Mouse (Mus musculus) forebrain, embryonic 11.5 days (tissue): ENCODE results near the gene Bcl7a. TPM values are rescaled to one million over a fixed set of nuclear protein-coding genes. Genes with fewer than 3 reads are reported as not detected.

Source experiments
- ATAC-seq: fragments of 200-750 bp; cut with Nextera tagmentation; replicated peaks from 2 replicates; pipeline ENCODE4 v1.8.0; 2017; ENCODE audit warnings: moderate TSS enrichment; ENCODE audit not compliant: low FRiP score
- DNase-seq: peaks from one replicate; pipeline ENCODE4 v3.0.0-alpha.2; 2017; ENCODE audit warnings: low spot score
- H3K27ac ChIP-seq: fragments of 300-500 bp; sonication (generic); 2 replicates; pipeline ENCODE4 v1.5.1; 2014; ENCODE audit warnings: low read depth, low read length
- H3K27me3 ChIP-seq: fragments of 300-500 bp; sonication (generic); 2 replicates; pipeline ENCODE4 v1.6.1; 2014; ENCODE audit warnings: mild to moderate bottlenecking, low read length, mixed read lengths; ENCODE audit not compliant: control insufficient read depth, insufficient read depth
- H3K36me3 ChIP-seq: fragments of 300-500 bp; sonication (generic); 2 replicates; pipeline ENCODE4 v1.6.1; 2014; ENCODE audit warnings: mild to moderate bottlenecking, low read length, moderate library complexity, mixed read lengths; ENCODE audit not compliant: control insufficient read depth, insufficient read depth
- H3K4me1 ChIP-seq: fragments of 300-500 bp; sonication (generic); replicated peaks from 2 replicates; pipeline ENCODE4 v1.6.1; 2014; ENCODE audit warnings: low read length, mixed read lengths; ENCODE audit not compliant: control insufficient read depth, insufficient read depth
- H3K4me2 ChIP-seq: fragments of 300-500 bp; sonication (generic); 2 replicates; pipeline ENCODE4 v1.6.1; 2014; ENCODE audit warnings: low read depth, mild to moderate bottlenecking, low read length, moderate library complexity, mixed read lengths; ENCODE audit not compliant: severe bottlenecking
- H3K4me3 ChIP-seq: fragments of 300-500 bp; sonication (generic); 2 replicates; pipeline ENCODE4 v1.5.1; 2014; ENCODE audit warnings: low read depth, low read length
- H3K9ac ChIP-seq: fragments of 300-500 bp; sonication (generic); 2 replicates; pipeline ENCODE4 v1.6.1; 2014; ENCODE audit warnings: low read length
- H3K9me3 ChIP-seq: fragments of 300-500 bp; sonication (generic); 2 replicates; pipeline ENCODE4 v1.6.1; 2016; ENCODE audit warnings: low read length, mixed read lengths; ENCODE audit not compliant: control insufficient read depth
- WGBS: fragments of 180-500 bp; shearing (Covaris S2); extraction: QIAGEN DNeasy Blood & Tissue Kit; methylation state at CpG from one replicate; pipeline ENCODE4 v1.1.7; 2014; 5-methylcytosine and 5-hydroxymethylcytosine counted together
- polyA plus RNA-seq: library from polyadenylated mRNA; unstranded; fragments of >200 nt; fragmentation: Nextera tagmentation; extraction: Ambion mirVana; gene quantifications from 2 replicates; pipeline ENCODE4 v1.2.1, GENCODE M21; 2014

Bcl7a gene
- polyA plus RNA-seq, 1 experiment from 2014 or later: 61.7 TPM

DNA sequence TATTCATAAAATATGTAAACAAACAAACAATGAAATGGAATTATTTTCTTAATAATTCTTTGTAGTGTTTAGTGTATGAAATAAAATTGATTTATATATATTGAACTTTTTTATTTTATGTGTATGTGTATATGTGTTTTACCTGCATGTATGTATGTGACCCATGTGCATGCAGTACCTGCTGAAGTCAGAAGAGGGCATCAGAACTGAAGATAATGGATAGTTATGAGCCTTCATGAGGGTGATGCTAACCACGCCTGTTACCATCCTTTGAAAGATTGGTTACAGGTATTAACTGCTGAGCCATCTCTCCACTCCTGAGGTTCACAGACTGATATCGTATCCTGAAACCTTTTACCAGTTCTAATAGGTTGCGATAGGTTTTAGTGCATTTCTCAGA is 23.5 kb upstream of the Bcl7a start:
- H3K4me1 ChIP-seq: peaks cover 10% of the 10 kb centered on the region; the same call in 1 of the 2 replicates
- H3K36me3 ChIP-seq: no peaks in the 10 kb centered on the region
- DNase-seq (no peak), ATAC-seq (no peak)
- H3K9me3 ChIP-seq: no peaks in the 10 kb centered on the region
- 93% methylated on average over 3 of the region's 3 CpGs for WGBS
- no peak overlapping the region for H3K4me3 ChIP-seq
- no peak overlapping the region for H3K9ac ChIP-seq
- no peak overlapping the region for H3K27ac ChIP-seq
- H3K4me2 ChIP-seq: no peak overlapping the region
- no peaks in the 10 kb centered on the region for H3K27me3 ChIP-seq

DNA sequence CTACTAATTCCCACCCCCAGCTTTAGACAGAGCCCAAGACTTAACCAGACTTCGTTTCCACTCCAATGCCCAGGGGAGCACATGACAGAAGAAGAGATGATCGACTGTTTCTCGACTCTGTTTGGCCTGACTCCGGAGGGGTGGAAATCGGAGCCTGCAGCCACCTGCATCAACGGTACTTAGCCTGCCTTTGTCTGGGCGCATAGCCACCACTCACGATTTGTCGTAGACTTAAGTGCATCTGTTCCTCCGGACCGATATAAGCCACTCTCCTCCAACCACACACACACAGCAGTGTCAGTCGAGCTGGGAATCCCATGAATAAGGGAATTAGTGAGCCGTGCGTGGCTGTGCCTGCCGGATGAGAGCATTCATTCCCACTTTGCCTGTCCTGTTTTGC is 19.4 kb upstream of the Bcl7a start:
- DNase-seq: peak; percentile 55
- H3K9ac ChIP-seq: peak overlapping the region; percentile 37
- H3K4me3 ChIP-seq: no peak overlapping the region

DNA sequence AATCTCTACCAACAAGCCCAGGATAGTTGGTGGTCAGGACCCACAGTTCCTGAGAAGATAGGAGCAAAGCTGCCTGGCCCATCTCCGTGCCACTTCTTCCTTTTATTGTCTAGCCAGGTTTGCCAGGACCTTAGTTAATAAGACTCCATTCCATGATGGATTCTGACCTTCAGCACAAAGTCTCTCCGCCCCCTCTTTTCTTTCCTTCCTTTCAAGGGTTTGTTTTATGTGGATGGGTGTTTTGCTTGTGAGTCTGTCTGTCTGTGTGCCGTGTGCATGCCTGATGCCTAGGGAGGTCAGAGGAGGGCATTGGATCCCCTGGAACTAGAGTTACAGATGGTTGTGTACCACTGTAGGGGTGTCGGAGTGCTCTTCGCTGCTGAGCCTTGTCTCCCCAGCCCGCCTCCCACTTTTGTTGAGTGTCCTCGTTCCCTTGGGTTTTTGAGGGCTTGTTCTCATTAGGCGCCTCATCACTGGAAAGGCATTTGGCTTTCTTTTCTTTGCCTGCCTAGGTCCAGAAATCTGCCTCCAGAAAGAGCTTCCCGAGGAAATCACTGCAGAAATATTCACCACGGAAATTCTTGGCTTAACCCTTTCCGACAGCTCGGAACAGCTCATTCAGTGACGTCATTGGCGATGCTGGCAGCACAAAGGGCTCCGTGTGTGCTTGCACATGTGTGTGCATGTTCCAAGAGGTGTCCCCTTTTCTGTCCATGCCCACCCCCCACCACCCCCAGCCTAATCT is 17.5 kb upstream of the Bcl7a start:
- no peaks in the 10 kb centered on the region for H3K9me3 ChIP-seq

More for the DNA sequence above, 19.4 kb upstream of the Bcl7a start:
- Histone ChIP-seq H3K4me1 (peaks cover 8% of the 10 kb centered on the region; the same call in 1 of the 2 replicates), H3K27me3 (no peaks in the 10 kb centered on the region), H3K4me2 (peak overlapping the region; percentile 32; the same call in 1 of the 2 replicates), H3K27ac (no peak overlapping the region), H3K9me3 (no peaks in the 10 kb centered on the region), H3K36me3 (no peaks in the 10 kb centered on the region)
- no peak for ATAC-seq
- WGBS: 10% methylated on average over 15 of the region's 15 CpGs

DNA sequence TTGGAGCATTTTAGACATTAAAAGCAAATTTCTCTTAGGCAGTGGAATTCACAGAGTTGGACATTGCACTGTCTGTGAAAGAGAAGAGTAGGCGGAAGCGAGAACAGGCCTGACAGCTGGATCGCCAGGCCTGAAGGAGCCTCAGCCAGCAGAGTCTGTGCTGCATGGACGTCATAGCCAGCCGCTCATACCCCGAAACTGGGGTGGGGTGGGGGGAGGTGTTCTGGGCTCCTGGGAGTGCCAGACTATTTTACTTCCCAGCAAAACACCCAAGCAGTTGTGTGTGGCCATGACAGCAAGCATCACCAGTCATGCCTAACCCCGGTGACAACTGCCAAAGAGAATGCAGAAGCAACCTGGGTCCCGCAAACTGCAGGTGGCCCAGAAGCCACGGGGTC is 16.9 kb upstream of the Bcl7a start:
- DNase-seq (no peak), ATAC-seq (no peak)
- H3K4me3 ChIP-seq: no peak overlapping the region
- no peaks in the 10 kb centered on the region for H3K36me3 ChIP-seq
- WGBS: 87% methylated on average over 9 of the region's 9 CpGs
- H3K27ac ChIP-seq: no peak overlapping the region
- no peak overlapping the region for H3K4me2 ChIP-seq
- peaks cover 8% of the 10 kb centered on the region; the same call in 1 of the 2 replicates for H3K4me1 ChIP-seq
- no peak overlapping the region for H3K9ac ChIP-seq
- H3K9me3 ChIP-seq: no peaks in the 10 kb centered on the region
- no peaks in the 10 kb centered on the region for H3K27me3 ChIP-seq

More for the DNA sequence above, 17.5 kb upstream of the Bcl7a start:
- no peak overlapping the region for H3K27ac ChIP-seq
- DNase-seq (no peak), ATAC-seq (no peak)
- WGBS: 71% methylated on average over 15 of the region's 15 CpGs
- no peaks in the 10 kb centered on the region for H3K27me3 ChIP-seq
- no peaks in the 10 kb centered on the region for H3K36me3 ChIP-seq
- H3K4me2 ChIP-seq: no peak overlapping the region
- H3K9ac ChIP-seq: no peak overlapping the region
- peaks cover 8% of the 10 kb centered on the region; the same call in 1 of the 2 replicates for H3K4me1 ChIP-seq
- no peak overlapping the region for H3K4me3 ChIP-seq

DNA sequence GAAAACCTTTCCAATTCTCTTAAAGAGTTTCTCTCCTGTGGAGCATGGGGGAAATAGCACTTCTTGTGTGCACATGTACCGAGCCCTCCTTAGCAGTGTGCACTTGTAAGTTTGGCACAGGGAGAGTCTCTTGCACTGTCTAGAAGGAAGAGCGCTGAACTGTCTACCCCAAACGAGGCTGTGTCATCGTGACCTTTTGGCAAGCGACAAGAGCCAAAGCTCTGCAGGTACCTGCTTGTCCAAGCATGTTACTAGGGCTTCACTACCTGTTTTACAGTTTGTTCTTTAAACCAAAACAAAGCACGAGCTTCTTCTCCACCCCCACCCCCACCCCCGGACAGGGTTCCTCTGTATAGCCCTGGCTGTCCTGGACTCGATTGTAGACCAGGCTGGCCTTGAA is 15.9 kb upstream of the Bcl7a start:
- Histone ChIP-seq H3K36me3 (no peaks in the 10 kb centered on the region), H3K27ac (no peak overlapping the region), H3K27me3 (no peaks in the 10 kb centered on the region), H3K4me1 (peaks cover 8% of the 10 kb centered on the region; the same call in 1 of the 2 replicates), H3K4me2 (no peak overlapping the region), H3K4me3 (no peak overlapping the region), H3K9ac (no peak overlapping the region), H3K9me3 (no peaks in the 10 kb centered on the region)
- ATAC-seq (no peak), DNase-seq (no peak)
- 87% methylated on average over 8 of the region's 8 CpGs for WGBS

DNA sequence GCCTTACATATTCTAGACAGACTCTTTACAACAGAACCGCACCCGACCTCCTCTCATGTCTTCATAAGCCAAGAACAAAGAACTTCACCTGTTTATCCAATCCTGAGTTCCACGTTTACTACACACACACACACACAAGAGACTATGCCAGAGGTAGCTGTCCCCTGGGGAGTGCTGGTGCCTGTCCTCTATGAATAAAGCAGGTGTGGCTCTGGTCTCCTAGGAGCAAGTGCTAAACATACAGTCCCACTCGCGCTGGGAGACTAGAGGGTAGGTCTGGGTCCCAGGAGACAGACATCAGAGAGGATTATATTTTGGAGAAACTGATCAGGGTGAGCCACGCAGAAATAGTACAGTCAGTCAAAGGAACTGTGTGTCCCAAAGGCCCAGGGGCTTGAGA is 10.1 kb upstream of the Bcl7a start:
- Histone ChIP-seq H3K9me3 (no peaks in the 10 kb centered on the region), H3K4me3 (no peak overlapping the region), H3K4me2 (no peak overlapping the region), H3K36me3 (no peaks in the 10 kb centered on the region), H3K4me1 (peaks cover 6% of the 10 kb centered on the region; the same call in 1 of the 2 replicates), H3K9ac (no peak overlapping the region), H3K27me3 (no peaks in the 10 kb centered on the region), H3K27ac (no peak overlapping the region)
- ATAC-seq (no peak), DNase-seq (no peak)
- WGBS: 88% methylated on average over 6 of the region's 6 CpGs

DNA sequence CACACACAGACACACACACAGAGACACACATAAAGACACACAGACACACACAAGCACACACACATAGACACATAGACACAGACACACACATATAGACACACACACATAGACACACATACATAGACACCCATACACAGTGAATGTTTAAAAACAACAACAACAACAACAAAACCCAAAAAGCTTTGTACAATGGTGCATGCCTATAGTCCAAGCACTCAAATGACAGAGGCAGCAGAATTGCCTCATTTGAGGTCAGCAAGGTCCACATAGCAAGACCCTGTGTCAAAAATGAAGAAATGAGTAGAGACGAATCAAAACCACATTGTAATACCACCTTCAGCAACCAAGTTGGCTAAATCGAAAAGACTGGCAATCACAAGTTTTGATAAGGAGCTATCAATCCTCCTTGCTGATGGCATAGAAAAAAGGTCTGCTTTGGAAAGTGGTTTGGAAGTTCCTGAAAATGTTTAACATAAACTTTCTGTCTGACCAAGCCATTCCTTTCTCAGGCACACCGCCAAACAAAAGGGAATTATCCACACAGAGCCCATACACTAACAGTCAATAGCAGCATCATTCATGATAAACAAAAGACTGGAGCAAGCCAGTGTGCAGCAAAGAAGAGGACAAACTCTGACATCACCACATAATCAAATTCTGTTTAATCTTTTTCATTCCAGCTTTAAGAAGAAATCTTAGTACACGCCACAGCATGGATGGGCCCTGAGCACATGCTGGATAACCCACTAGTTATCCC is 7.3 kb upstream of the Bcl7a start:
- Histone ChIP-seq H3K4me3 (no peak overlapping the region), H3K9me3 (no peaks in the 10 kb centered on the region), H3K4me2 (no peak overlapping the region), H3K27me3 (no peaks in the 10 kb centered on the region), H3K4me1 (peaks cover 6% of the 10 kb centered on the region; the same call in 1 of the 2 replicates), H3K9ac (no peak overlapping the region; the same call in 1 of the 2 replicates), H3K27ac (no peak overlapping the region), H3K36me3 (no peaks in the 10 kb centered on the region)
- 58% methylated on average over 4 of the region's 4 CpGs for WGBS
- DNase-seq (no peak), ATAC-seq (no peak)

DNA sequence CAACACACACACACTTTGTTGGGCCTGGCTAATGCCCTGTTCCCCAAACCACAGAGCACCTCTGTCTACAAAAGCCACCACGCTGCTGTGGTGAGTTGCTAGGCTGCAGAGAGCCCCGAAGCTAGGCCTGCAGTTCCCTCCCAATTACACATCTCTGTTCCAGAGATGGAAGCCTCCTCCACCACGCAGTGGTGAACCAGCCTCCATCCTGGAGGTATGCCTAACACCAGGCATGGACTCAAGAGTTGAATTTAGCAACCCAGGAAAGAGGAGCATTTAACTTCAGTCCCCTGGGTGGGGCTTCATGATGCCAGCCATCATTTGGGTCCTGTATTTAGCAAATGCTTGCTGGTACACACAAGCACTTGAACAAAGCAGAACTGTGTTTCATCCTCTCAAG is 5.2 kb upstream of the Bcl7a start:
- 76% methylated on average over 3 of the region's 3 CpGs for WGBS
- Histone ChIP-seq H3K4me2 (no peak overlapping the region), H3K9me3 (no peaks in the 10 kb centered on the region), H3K4me3 (no peak overlapping the region), H3K4me1 (peaks cover 6% of the 10 kb centered on the region; the same call in 1 of the 2 replicates), H3K27ac (no peak overlapping the region), H3K27me3 (no peaks in the 10 kb centered on the region), H3K36me3 (no peaks in the 10 kb centered on the region), H3K9ac (no peak overlapping the region)
- DNase-seq: no peak
- no peak for ATAC-seq
